Mouse (Mus musculus) forebrain, embryonic 14.5 days (tissue): ENCODE results near the gene D16Ertd472e. TPM values are rescaled to one million over a fixed set of nuclear protein-coding genes. Genes with fewer than 3 reads are reported as not detected.

Experiments used
- polyA plus RNA-seq: library from polyadenylated mRNA; unstranded; fragments of >200 nt; fragmentation: Nextera tagmentation; extraction: Ambion mirVana; gene quantifications from 2 replicates; pipeline ENCODE4 v1.2.1, GENCODE M21; 2014

Gene D16Ertd472e
- polyA plus RNA-seq, 1 experiment from 2014 or later, result 7.3 TPM

Other genes with a start within 250 kb of the D16Ertd472e start
- gene Btg3, start 199.5 kb downstream of the D16Ertd472e start, polyA plus RNA-seq, result 22.5 and 23.9 TPM in 2 replicates